Mouse (Mus musculus): ENCODE measurements around the gene Arid1b. TPM values are rescaled to one million over a fixed set of nuclear protein-coding genes. Genes with fewer than 3 reads are reported as not detected.

Arid1b gene
- polyA plus RNA-seq, 1 experiment from 2014 or later: 20.5 TPM

- no peaks in the 10 kb centered on the region for H3K9me3 ChIP-seq (ENCODE audit: control insufficient read depth, low read length)
- peak overlapping the region; percentile 100 for H3K9ac ChIP-seq
- peak overlapping the region; percentile 61 for H3K4me2 ChIP-seq (replicated peaks)
- DNase-seq (ENCODE audit: low spot score): no peak
- WGBS: 6% methylated on average over 9 of the region's 9 CpGs
- no peaks in the 10 kb centered on the region for H3K27me3 ChIP-seq (ENCODE audit: control insufficient read depth, insufficient read depth, low read length)
- H3K27ac ChIP-seq: peak overlapping the region; percentile 100
- H3K36me3 ChIP-seq (replicated peaks; ENCODE audit: control insufficient read depth, insufficient read depth): no peaks in the 10 kb centered on the region
- peaks cover 30% of the 10 kb centered on the region for H3K4me1 ChIP-seq (replicated peaks; ENCODE audit: control insufficient read depth, insufficient read depth, low read length)
- H3K4me3 ChIP-seq (replicated peaks; ENCODE audit: low read length): peak overlapping the region; percentile 99
- ATAC-seq (ENCODE audit: low FRiP score): no peak
These were observed 664 bp upstream of the Arid1b start for GRCm38 (mm10) chr17:4993497-4993839.

- WGBS: 0% methylated on average over 11 of the region's 55 CpGs
- H3K27ac ChIP-seq: peak overlapping the region; percentile 100
- ATAC-seq (ENCODE audit: low FRiP score): peak; percentile 22
These were observed 326 bp downstream of the Arid1b start for GRCm38 (mm10) chr17:4994504-4994812.

GRCm38 (mm10) chr17:4994813-4995560 is 855 bp downstream of the Arid1b start:
- H3K9ac ChIP-seq: peak overlapping the region; percentile 100
- no peaks in the 10 kb centered on the region for H3K27me3 ChIP-seq (ENCODE audit: control insufficient read depth, insufficient read depth, low read length)
- peaks cover 40% of the 10 kb centered on the region for H3K4me1 ChIP-seq (replicated peaks; ENCODE audit: control insufficient read depth, insufficient read depth, low read length)
- H3K4me2 ChIP-seq (replicated peaks): peak overlapping the region; percentile 61
- no peaks in the 10 kb centered on the region for H3K36me3 ChIP-seq (replicated peaks; ENCODE audit: control insufficient read depth, insufficient read depth)
- WGBS: 0% methylated on average over 54 of the region's 81 CpGs
- H3K27ac ChIP-seq: peak overlapping the region; percentile 100
- peak overlapping the region; percentile 99 for H3K4me3 ChIP-seq (replicated peaks; ENCODE audit: low read length)
- DNase-seq (ENCODE audit: low spot score) (peak; percentile 47), ATAC-seq (ENCODE audit: low FRiP score) (peak; percentile 64)
- H3K9me3 ChIP-seq (ENCODE audit: control insufficient read depth, low read length): no peaks in the 10 kb centered on the region

More at GRCm38 (mm10) chr17:4994504-4994812, 326 bp downstream of the Arid1b start:
- Histone ChIP-seq H3K27me3 (ENCODE audit: control insufficient read depth, insufficient read depth, low read length) (no peaks in the 10 kb centered on the region), H3K36me3 (replicated peaks; ENCODE audit: control insufficient read depth, insufficient read depth) (no peaks in the 10 kb centered on the region), H3K4me2 (replicated peaks) (peak overlapping the region; percentile 61), H3K9me3 (ENCODE audit: control insufficient read depth, low read length) (no peaks in the 10 kb centered on the region), H3K4me1 (replicated peaks; ENCODE audit: control insufficient read depth, insufficient read depth, low read length) (peaks cover 36% of the 10 kb centered on the region), H3K9ac (peak overlapping the region; percentile 100), H3K4me3 (replicated peaks; ENCODE audit: low read length) (peak overlapping the region; percentile 99)
- DNase-seq (ENCODE audit: low spot score): no peak

- WGBS: under 1% methylated on average over 39 of the region's 56 CpGs
- peak; percentile 25 for ATAC-seq (ENCODE audit: low FRiP score)
- Histone ChIP-seq H3K4me2 (replicated peaks) (peak overlapping the region; percentile 61), H3K36me3 (replicated peaks; ENCODE audit: control insufficient read depth, insufficient read depth) (no peaks in the 10 kb centered on the region), H3K9ac (peak overlapping the region; percentile 100), H3K4me1 (replicated peaks; ENCODE audit: control insufficient read depth, insufficient read depth, low read length) (peaks cover 46% of the 10 kb centered on the region), H3K27ac (peak overlapping the region; percentile 100), H3K4me3 (replicated peaks; ENCODE audit: low read length) (peak overlapping the region; percentile 99), H3K27me3 (ENCODE audit: control insufficient read depth, insufficient read depth, low read length) (no peaks in the 10 kb centered on the region), H3K9me3 (ENCODE audit: control insufficient read depth, low read length) (no peaks in the 10 kb centered on the region)
- DNase-seq (ENCODE audit: low spot score): peak; percentile 69
These were observed 1.5 kb downstream of the Arid1b start for GRCm38 (mm10) chr17:4995561-4996051.

- peak overlapping the region; percentile 99 for H3K4me3 ChIP-seq (replicated peaks; ENCODE audit: low read length)
- under 1% methylated on average over 80 of the region's 95 CpGs for WGBS
- peaks cover 46% of the 10 kb centered on the region for H3K4me1 ChIP-seq (replicated peaks; ENCODE audit: control insufficient read depth, insufficient read depth, low read length)
- peak; percentile 48 for ATAC-seq (ENCODE audit: low FRiP score)
- H3K9me3 ChIP-seq (ENCODE audit: control insufficient read depth, low read length): no peaks in the 10 kb centered on the region
- peak overlapping the region; percentile 100 for H3K27ac ChIP-seq
- H3K9ac ChIP-seq: peak overlapping the region; percentile 100
- H3K27me3 ChIP-seq (ENCODE audit: control insufficient read depth, insufficient read depth, low read length): no peaks in the 10 kb centered on the region
- DNase-seq (ENCODE audit: low spot score): no peak
- no peaks in the 10 kb centered on the region for H3K36me3 ChIP-seq (replicated peaks; ENCODE audit: control insufficient read depth, insufficient read depth)
- peak overlapping the region; percentile 61 for H3K4me2 ChIP-seq (replicated peaks)
These were observed 2.1 kb downstream of the Arid1b start for GRCm38 (mm10) chr17:4996121-4996813.

GRCm38 (mm10) chr17:4996814-4997549 is 2.9 kb downstream of the Arid1b start:
- peak; percentile 75 for DNase-seq (ENCODE audit: low spot score)
- Histone ChIP-seq H3K4me1 (replicated peaks; ENCODE audit: control insufficient read depth, insufficient read depth, low read length) (peaks cover 51% of the 10 kb centered on the region), H3K4me2 (replicated peaks) (peak overlapping the region; percentile 61), H3K27me3 (ENCODE audit: control insufficient read depth, insufficient read depth, low read length) (no peaks in the 10 kb centered on the region), H3K4me3 (replicated peaks; ENCODE audit: low read length) (peak overlapping the region; percentile 99), H3K36me3 (replicated peaks; ENCODE audit: control insufficient read depth, insufficient read depth) (no peaks in the 10 kb centered on the region), H3K9ac (peak overlapping the region; percentile 100), H3K9me3 (ENCODE audit: control insufficient read depth, low read length) (no peaks in the 10 kb centered on the region), H3K27ac (peak overlapping the region; percentile 100)
- under 1% methylated on average over 20 of the region's 20 CpGs for WGBS
- ATAC-seq (ENCODE audit: low FRiP score): no peak

- WGBS: 27% methylated on average over 3 of the region's 3 CpGs
- no peak overlapping the region for H3K27ac ChIP-seq
- H3K9ac ChIP-seq: peak overlapping the region; percentile 46
- H3K27me3 ChIP-seq (ENCODE audit: control insufficient read depth, insufficient read depth, low read length): no peaks in the 10 kb centered on the region
- H3K36me3 ChIP-seq (replicated peaks; ENCODE audit: control insufficient read depth, insufficient read depth): no peaks in the 10 kb centered on the region
- peak overlapping the region; percentile 99 for H3K4me3 ChIP-seq (replicated peaks; ENCODE audit: low read length)
- H3K9me3 ChIP-seq (ENCODE audit: control insufficient read depth, low read length): no peaks in the 10 kb centered on the region
- peaks cover 57% of the 10 kb centered on the region for H3K4me1 ChIP-seq (replicated peaks; ENCODE audit: control insufficient read depth, insufficient read depth, low read length)
- DNase-seq (ENCODE audit: low spot score) (no peak), ATAC-seq (ENCODE audit: low FRiP score) (no peak)
- peak overlapping the region; percentile 61 for H3K4me2 ChIP-seq (replicated peaks)
These were observed 3.8 kb downstream of the Arid1b start for GRCm38 (mm10) chr17:4997968-4998367.

GRCm38 (mm10) chr17:4999256-4999655 is 5.1 kb downstream of the Arid1b start:
- Histone ChIP-seq H3K36me3 (replicated peaks; ENCODE audit: control insufficient read depth, insufficient read depth) (no peaks in the 10 kb centered on the region), H3K4me2 (replicated peaks) (peak overlapping the region; percentile 56), H3K9ac (peak overlapping the region; percentile 20; the same call in 1 of the 2 replicates), H3K4me1 (replicated peaks; ENCODE audit: control insufficient read depth, insufficient read depth, low read length) (peaks cover 60% of the 10 kb centered on the region), H3K4me3 (replicated peaks; ENCODE audit: low read length) (peak overlapping the region; percentile 9; the same call in 1 of the 2 replicates), H3K9me3 (ENCODE audit: control insufficient read depth, low read length) (no peaks in the 10 kb centered on the region), H3K27me3 (ENCODE audit: control insufficient read depth, insufficient read depth, low read length) (no peaks in the 10 kb centered on the region), H3K27ac (no peak overlapping the region)
- DNase-seq (ENCODE audit: low spot score) (no peak), ATAC-seq (ENCODE audit: low FRiP score) (no peak)
- 62% methylated on average over 1 of the region's 1 CpGs for WGBS

- H3K4me2 ChIP-seq (replicated peaks): peak overlapping the region; percentile 56
- H3K36me3 ChIP-seq (replicated peaks; ENCODE audit: control insufficient read depth, insufficient read depth): no peaks in the 10 kb centered on the region
- no peaks in the 10 kb centered on the region for H3K27me3 ChIP-seq (ENCODE audit: control insufficient read depth, insufficient read depth, low read length)
- H3K27ac ChIP-seq: 0 out of 2 replicates have a peak overlapping the region, but pooled peaks have one; percentile 5
- 39% methylated on average over 10 of the region's 10 CpGs for WGBS
- no peaks in the 10 kb centered on the region for H3K9me3 ChIP-seq (ENCODE audit: control insufficient read depth, low read length)
- peaks cover 67% of the 10 kb centered on the region for H3K4me1 ChIP-seq (replicated peaks; ENCODE audit: control insufficient read depth, insufficient read depth, low read length)
- H3K9ac ChIP-seq: peak overlapping the region; percentile 43
- no peak for ATAC-seq (ENCODE audit: low FRiP score)
- peak overlapping the region; percentile 25 for H3K4me3 ChIP-seq (replicated peaks; ENCODE audit: low read length)
- no peak for DNase-seq (ENCODE audit: low spot score)
These were observed 5.9 kb downstream of the Arid1b start for GRCm38 (mm10) chr17:5000001-5000400.

Data from hindbrain, embryonic 14.5 days (tissue).